Mouse (Mus musculus) G1E (cell line): ENCODE measurements at regions not wholly inside any gene's neighbourhood (a gene's known extent, or its start where the extent isn't known, plus 50 kb on each side); places are given as distances from the start of the nearest gene placed in this dataset.

ENCODE experiments used
- CTCF ChIP-seq: IDR thresholded peaks from 2 replicates; pipeline ENCODE4 v1.5.1; 2012; ENCODE audit warnings: low read depth, low read length, inconsistent platforms, mixed read lengths
- GATA1 ChIP-seq: IDR thresholded peaks from 2 replicates; pipeline ENCODE4 v1.6.1; 2012; ENCODE audit warnings: borderline replicate concordance, low read length, inconsistent platforms, mixed read lengths
- GATA2 ChIP-seq: IDR thresholded peaks from 2 replicates; pipeline ENCODE4 v1.6.1; 2012; ENCODE audit warnings: low read depth, low read length, inconsistent platforms, borderline replicate concordance
- POLR2AphosphoS5 ChIP-seq: IDR thresholded peaks from 2 replicates; pipeline ENCODE4 v1.6.1; 2012; ENCODE audit warnings: low read depth, low read length, inconsistent platforms; ENCODE audit not compliant: insufficient replicate concordance
- TAL1 ChIP-seq: conservative IDR thresholded peaks from 2 replicates; pipeline ENCODE4 v1.6.1; 2012; ENCODE audit warnings: low read depth, low read length, inconsistent platforms, mixed read lengths

DNA sequence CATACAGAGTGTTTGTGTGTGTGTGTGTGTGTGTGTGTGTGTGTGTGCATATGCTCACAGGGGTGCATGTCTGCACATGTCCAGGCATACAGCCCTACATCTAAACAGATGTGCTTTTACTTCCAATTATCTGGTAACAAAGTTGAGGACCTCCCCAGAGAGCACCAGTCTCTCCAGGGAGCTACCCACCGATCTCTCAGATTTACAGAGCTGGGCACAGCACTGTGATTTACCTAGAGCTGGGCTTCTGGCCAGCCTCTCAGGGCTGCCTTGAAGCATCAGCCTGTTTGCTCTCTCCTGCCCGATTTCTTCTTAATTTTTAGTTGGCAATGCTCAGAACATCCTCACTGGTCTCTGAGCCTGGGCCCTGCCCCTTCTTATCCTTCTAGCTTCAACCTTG, 165.7 kb downstream of the Rps24 start:
- TF ChIP-seq CTCF (no peak), GATA1 (no peak), POLR2AphosphoS5 (no peak), TAL1 (no peak), GATA2 (no peak)
